Mouse (Mus musculus) lung, postnatal 4 days (tissue): ENCODE measurements at regions not wholly inside any gene's neighbourhood (a gene's known extent, or its start where the extent isn't known, plus 50 kb on each side); places are given as distances from the start of the nearest gene placed in this dataset.
A peak's percentile ranks its signal among the peaks of the same experiment; 100 is the strongest.

Experiments used
- DNase-seq, 2 experiments: peaks; one replicate each; pipeline ENCODE4 v3.0.0; 2021

DNA sequence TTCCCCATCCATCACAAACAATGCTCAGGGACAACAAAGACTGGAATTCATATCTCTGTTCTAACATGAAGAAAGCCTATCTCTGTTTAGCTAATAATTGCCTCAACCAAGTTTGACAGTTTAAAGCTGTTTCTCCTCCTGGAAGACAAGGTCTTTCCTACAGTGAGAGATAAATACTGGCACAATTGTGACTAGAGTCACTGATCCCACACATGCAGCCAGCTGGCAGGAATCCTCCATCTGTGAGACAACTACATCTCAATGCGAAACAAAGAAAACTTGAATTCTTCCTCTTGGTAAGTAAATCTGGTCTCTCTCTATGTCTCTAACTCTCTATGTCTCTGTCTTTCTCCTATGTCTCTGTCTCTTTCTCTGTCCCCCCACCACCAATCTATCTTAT is 239.1 kb upstream of the Nsun2 start:
- peak in 1 of 2 experiments; percentile 46 for DNase-seq

DNA sequence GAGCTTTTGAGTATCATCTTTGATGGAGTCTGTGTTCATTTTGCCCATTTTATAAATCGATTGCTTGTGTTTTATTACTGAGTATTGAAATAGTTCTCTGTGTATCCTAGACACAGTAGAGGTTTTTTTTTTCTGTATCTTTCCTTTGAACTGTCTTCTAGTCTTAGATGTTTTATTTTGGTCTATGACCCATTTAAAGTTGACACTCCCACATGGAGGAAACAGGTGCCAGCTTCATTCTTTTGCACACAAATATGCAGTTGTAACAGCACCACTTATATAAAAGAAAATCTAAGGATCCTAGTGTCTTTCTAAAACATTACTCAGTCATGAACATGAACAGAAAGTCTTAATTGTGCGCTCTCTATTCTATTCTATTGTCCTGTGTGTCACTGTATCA is 230.2 kb upstream of the Nsun2 start:
- DNase-seq, result no peak

DNA sequence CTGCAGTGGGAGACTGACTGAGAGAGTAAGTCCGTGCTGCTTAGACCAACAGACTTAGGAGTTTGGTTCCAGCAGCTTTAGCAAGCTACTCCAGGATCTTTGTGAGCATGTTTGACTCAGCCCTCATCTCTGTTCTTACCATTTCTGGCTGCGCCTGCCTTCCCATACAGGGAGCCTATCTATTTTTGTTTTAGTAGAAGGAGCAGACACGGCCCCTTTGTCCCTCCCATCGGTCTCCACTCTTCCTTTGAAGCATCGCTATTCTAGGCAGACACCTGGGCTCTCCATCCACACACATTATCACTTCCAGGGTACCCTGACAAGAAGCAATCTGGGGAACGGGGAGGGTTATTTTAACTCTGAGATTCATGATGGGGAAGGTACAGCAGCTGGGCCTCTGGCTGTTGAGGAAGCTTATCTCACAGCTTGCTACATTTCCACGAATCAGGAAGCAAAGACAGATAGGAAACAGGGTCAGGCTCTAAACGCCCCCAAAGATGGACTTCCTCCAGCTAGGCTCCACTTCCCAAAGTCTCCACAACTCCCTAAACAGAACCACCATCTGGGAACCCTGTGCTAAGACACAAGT is 203.0 kb upstream of the Nsun2 start:
- no peak for DNase-seq

GRCm38 (mm10) chr13:69331537-69332435 is 201.8 kb upstream of the Nsun2 start:
- DNase-seq, result no peak

- no peak for DNase-seq
Observed at GRCm38 (mm10) chr13:69343806-69344205, 189.7 kb upstream of the Nsun2 start.

DNA sequence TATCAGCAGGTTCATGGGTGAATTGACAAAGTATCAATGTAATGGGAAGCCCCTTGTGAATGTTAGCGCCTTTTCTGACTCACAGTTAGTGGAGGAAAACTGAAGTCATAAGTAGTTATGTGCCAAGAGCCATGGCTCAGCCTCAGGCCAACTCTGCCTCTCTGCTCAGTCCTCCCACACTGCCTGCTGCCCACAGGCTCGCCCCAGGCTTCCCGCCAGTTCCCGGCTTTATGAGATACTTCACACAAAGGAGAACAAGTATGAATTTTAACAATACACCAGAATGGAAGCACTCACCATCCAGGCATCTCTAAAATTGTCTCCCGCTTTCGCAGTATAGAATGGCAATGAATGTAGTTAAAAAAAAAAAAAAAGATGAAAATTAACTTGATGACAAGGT is 176.1 kb upstream of the Nsun2 start:
- no peak for DNase-seq

- no peak for DNase-seq
Observed at GRCm38 (mm10) chr13:69365880-69366490, 167.6 kb upstream of the Nsun2 start.

- DNase-seq, result no peak
Observed at GRCm38 (mm10) chr13:69373101-69373815, 160.3 kb upstream of the Nsun2 start.

GRCm38 (mm10) chr13:69373816-69374142 is 159.8 kb upstream of the Nsun2 start:
- DNase-seq, result no peak

DNA sequence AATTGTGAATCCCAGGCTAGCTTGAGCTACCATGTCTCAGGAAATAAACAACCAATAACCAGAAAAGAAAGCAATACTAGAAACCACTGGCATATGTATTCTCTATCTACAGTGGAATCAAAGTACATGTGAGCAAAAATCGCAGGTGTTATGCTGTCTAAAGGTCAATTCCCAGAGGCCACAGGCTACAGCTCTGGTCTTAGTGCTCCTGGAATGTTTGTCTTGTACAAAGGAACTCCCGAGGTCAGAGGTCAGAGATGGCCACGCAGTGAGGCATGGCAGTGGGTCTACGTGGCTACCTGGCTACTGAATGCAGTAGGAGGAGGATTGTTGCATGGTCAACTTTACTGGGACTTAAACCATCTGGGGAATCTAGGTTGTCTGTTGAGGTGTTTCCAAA is 153.1 kb upstream of the Nsun2 start:
- no peak for DNase-seq

GRCm38 (mm10) chr13:69384767-69385166 is 148.8 kb upstream of the Nsun2 start:
- DNase-seq, result no peak

DNA sequence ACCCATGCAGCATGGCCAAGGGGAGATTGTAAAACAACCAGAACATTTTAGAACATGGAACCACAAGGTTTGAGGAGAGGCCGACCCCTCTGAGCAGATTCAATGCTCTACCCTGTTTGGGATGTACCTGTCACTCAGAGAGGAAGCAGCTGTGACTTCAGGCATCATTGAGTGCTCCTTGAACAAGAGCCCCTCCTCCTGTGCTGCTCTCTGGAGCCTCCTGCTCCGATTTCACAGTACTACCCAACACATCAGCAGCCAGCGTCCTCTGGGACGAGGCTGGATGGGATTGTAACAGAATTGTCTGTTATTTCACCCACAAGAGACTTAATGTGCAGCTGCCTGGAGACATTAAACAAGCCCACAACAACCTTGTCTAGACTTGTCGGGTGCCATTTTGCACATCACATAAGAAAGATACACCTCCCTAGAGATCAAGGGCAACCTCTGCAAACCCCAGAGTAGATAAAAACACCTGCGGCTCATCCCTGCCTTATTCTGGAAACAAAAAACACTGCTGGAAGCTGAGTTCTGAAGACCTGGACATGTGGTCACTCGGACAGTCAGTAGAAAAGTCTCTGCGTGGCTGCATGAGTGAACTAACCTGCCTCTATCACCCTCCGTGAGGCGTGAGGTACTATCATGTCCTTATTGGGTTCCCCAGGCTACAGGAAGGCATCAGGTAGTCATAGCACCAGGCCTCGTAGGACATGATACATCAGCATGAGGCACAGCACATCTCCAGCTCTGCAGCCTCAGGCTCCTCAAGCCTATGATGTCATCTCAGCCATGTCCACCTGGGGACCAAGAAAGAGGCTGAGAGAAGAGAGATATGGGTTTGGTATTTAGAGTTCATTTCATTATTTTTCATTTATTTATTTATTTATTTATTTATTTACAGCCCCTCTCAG is 140.4 kb upstream of the Nsun2 start:
- no peak for DNase-seq

DNA sequence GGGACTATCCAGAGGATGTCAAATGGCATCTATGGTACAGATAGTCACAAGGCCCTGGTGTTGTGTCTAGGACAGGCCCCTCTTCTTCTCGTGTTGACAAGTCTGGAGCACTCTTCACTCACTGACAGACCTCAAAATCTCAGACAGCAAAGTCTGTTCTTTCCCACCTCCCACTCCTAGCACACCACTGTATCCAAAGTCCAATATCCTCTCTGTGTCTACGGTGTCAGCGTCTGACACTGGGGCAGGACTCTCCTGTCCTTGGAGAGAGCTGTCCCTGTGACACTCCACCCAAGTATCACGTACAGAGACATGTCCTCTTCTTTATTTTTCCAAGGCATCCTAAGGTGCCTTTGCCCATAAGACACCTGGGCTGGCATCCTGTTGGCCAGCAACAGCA is 139.0 kb upstream of the Nsun2 start:
- DNase-seq, result no peak

DNA sequence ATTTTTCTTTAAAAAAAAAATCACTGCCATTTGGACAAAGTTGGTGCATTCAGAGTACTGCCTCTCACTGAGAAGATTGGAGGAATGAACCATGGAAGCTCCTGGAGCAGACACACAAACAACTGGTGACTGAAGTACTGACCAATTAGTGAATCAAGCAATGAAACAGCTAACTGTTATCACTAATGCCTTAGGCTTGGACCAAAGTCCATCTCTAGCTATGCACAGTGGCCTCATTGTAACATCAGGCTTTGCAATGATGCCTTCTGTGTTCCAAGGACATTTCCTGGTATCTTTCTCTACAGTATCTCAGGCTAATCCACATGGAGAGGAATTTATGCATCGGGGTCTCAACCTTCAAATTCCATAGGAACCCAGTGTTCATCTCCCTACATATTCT is 123.2 kb upstream of the Nsun2 start:
- DNase-seq, result no peak

- no peak for DNase-seq
Observed at GRCm38 (mm10) chr13:69414813-69415212, 118.7 kb upstream of the Nsun2 start.

- DNase-seq, result no peak
Observed at GRCm38 (mm10) chr13:69416726-69417125, 116.8 kb upstream of the Nsun2 start.

DNA sequence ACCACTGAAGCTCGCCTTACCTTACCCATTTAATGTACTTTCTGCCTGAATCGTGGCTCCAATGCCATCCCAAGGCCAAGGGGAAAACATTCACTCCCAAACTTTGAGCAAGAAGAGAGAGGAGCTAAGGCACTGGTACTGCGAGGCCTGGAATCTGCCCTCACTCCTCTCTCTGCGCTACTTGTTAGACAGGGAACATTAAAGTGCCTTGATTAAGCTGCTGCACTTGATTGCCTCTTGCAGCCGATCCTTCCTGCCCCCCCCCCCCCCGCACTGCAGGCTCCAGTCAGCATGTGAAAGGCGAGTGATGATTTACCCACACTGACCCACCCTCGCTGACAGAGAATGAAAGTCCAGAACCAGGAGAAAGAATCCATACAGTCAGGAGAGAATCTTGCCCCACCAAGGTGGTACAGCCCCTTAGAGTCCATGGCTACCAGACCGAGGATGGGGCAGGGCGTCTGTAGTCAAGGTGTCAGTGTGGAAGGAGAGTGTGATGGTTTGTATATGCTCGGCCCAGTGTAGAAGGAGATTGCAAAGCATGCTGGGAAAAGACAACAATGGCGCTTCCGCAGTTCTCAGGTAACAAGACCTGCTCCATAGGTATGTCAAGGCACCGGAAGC is 115.6 kb upstream of the Nsun2 start:
- no peak for DNase-seq

- no peak for DNase-seq
Observed at GRCm38 (mm10) chr13:69420166-69420565, 113.4 kb upstream of the Nsun2 start.

- DNase-seq, result no peak
Observed at GRCm38 (mm10) chr13:69421966-69422365, 111.6 kb upstream of the Nsun2 start.

- peak; percentile 13 to 40 for DNase-seq
Observed at GRCm38 (mm10) chr13:69426117-69426516, 107.4 kb upstream of the Nsun2 start.

DNA sequence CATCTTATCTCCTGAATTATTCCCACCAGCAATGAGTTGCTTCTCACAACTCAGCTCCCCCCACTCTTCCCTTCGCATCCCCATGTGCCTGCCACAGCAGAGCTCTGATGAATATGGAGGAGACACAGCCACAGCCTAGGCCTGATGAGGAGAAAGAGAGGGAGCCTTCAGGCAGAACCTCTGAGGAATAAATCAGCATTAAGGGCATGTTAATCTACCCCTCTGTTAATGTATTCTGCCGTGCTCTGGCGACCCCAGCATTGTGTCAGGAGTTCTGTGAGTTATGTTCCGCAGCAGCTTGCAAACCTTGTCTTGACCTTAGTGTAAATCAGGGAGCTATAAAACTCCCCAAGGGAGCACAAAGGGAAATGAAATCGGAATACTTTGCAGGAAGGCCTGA is 104.0 kb upstream of the Nsun2 start:
- no peak for DNase-seq
